Mouse (Mus musculus) testis, adult 2 months (tissue): Measurements from ENCODE around the gene Atp5d. TPM values are rescaled to one million over a fixed set of nuclear protein-coding genes. Genes with fewer than 3 reads are reported as not detected.

Experiments
- H3K27ac ChIP-seq: fragments of 200-500 bp; 2 replicates; pipeline ENCODE4 v1.5.1; 2012; ENCODE audit warnings: low read depth, low read length; ENCODE audit not compliant: control insufficient read depth, insufficient read depth
- H3K27me3 ChIP-seq: fragments of 200-500 bp; 2 replicates; pipeline ENCODE4 v1.6.1; 2012; ENCODE audit warnings: mild to moderate bottlenecking, low read length, moderate library complexity; ENCODE audit not compliant: control insufficient read depth, insufficient read depth
- H3K36me3 ChIP-seq: fragments of 200-500 bp; 2 replicates; pipeline ENCODE4 v1.6.1; 2012; ENCODE audit warnings: mild to moderate bottlenecking, low read length; ENCODE audit not compliant: control insufficient read depth, insufficient read depth
- H3K4me1 ChIP-seq: fragments of 200-500 bp; 2 replicates; pipeline ENCODE4 v1.6.1; 2012; ENCODE audit warnings: low read length; ENCODE audit not compliant: control insufficient read depth, insufficient read depth
- H3K4me3 ChIP-seq: fragments of 200-500 bp; 2 replicates; pipeline ENCODE4 v1.5.1; 2012; ENCODE audit warnings: low read depth, mild to moderate bottlenecking, low read length, moderate library complexity, mixed read lengths; ENCODE audit not compliant: control insufficient read depth
- CTCF ChIP-seq: fragments of 200-500 bp; IDR thresholded peaks from 2 replicates; pipeline ENCODE4 v1.5.1; 2012; ENCODE audit warnings: low read depth, mild to moderate bottlenecking, inconsistent platforms, low read length, moderate library complexity; ENCODE audit not compliant: control insufficient read depth, insufficient read depth, insufficient replicate concordance
- POLR2A ChIP-seq: fragments of 200-500 bp; IDR thresholded peaks from 2 replicates; pipeline ENCODE4 v1.6.1; 2012; ENCODE audit warnings: low read depth, mild to moderate bottlenecking, inconsistent platforms, low read length, moderate library complexity; ENCODE audit not compliant: control insufficient read depth
- polyA plus RNA-seq: library from polyadenylated mRNA; depleted of rRNA; stranded (reverse); fragments of >200 nt; gene quantifications from 2 replicates; pipeline ENCODE4 v1.2.3, GENCODE M21; 2012

Atp5d gene
- polyA plus RNA-seq, 1 experiment: 241 TPM

- H3K27me3 ChIP-seq: no peaks in the 10 kb centered on the region
- no peak overlapping the region for H3K4me3 ChIP-seq
- TF ChIP-seq CTCF (no peak), POLR2A (no peak)
- peaks cover 42% of the 10 kb centered on the region for H3K4me1 ChIP-seq
- no peaks in the 10 kb centered on the region for H3K36me3 ChIP-seq
- no peak overlapping the region for H3K27ac ChIP-seq
Observed at GRCm38 (mm10) chr10:80156752-80157053, 18.3 kb downstream of the Atp5d start.

GRCm38 (mm10) chr10:80157141-80157929 is 18.9 kb downstream of the Atp5d start:
- Histone ChIP-seq H3K36me3 (no peaks in the 10 kb centered on the region), H3K27me3 (no peaks in the 10 kb centered on the region), H3K4me3 (no peak overlapping the region), H3K4me1 (peaks cover 38% of the 10 kb centered on the region), H3K27ac (no peak overlapping the region)
- TF ChIP-seq CTCF (no peak), POLR2A (no peak)

- Histone ChIP-seq H3K27ac (peak overlapping the region; percentile 88), H3K36me3 (no peaks in the 10 kb centered on the region), H3K27me3 (no peaks in the 10 kb centered on the region), H3K4me1 (peaks cover 36% of the 10 kb centered on the region), H3K4me3 (peak overlapping the region; percentile 14)
- no peak for TF ChIP-seq CTCF
- TF ChIP-seq POLR2A: peak; percentile 43; the same call in 1 of the 2 replicates
Observed at GRCm38 (mm10) chr10:80158307-80158986, 20.0 kb downstream of the Atp5d start.

- Histone ChIP-seq H3K4me3 (peak overlapping the region; percentile 88), H3K27me3 (no peaks in the 10 kb centered on the region), H3K27ac (peak overlapping the region; percentile 88), H3K4me1 (peaks cover 36% of the 10 kb centered on the region), H3K36me3 (no peaks in the 10 kb centered on the region)
- TF ChIP-seq CTCF (no peak), POLR2A (no peak)
Observed at GRCm38 (mm10) chr10:80159021-80159560, 20.7 kb downstream of the Atp5d start.

- peak; percentile 21; the same call in 1 of the 2 replicates for TF ChIP-seq POLR2A
- no peak for TF ChIP-seq CTCF
- Histone ChIP-seq H3K4me1 (peaks cover 40% of the 10 kb centered on the region), H3K36me3 (no peaks in the 10 kb centered on the region), H3K27ac (peak overlapping the region; percentile 88), H3K4me3 (peak overlapping the region; percentile 88), H3K27me3 (no peaks in the 10 kb centered on the region)
Observed at GRCm38 (mm10) chr10:80159561-80160454, 21.4 kb downstream of the Atp5d start.

- H3K4me3 ChIP-seq: peak overlapping the region; percentile 23
- peaks cover 43% of the 10 kb centered on the region for H3K4me1 ChIP-seq
- no peaks in the 10 kb centered on the region for H3K36me3 ChIP-seq
- TF ChIP-seq CTCF (no peak), POLR2A (0 out of 2 replicates have a peak, but pooled peaks have one; percentile 33)
- peak overlapping the region; percentile 88 for H3K27ac ChIP-seq
- no peaks in the 10 kb centered on the region for H3K27me3 ChIP-seq
Observed at GRCm38 (mm10) chr10:80160455-80161371, 22.3 kb downstream of the Atp5d start.
